Mouse (Mus musculus): ENCODE results near the gene Htr1b. TPM values are rescaled to one million over a fixed set of nuclear protein-coding genes. Genes with fewer than 3 reads are reported as not detected.
A peak's percentile ranks its signal among the peaks of the same experiment; 100 is the strongest.

Htr1b gene
- 10 to 100 TPM; 11.7 to 16.7 TPM for total RNA-seq (2021)
- long read RNA-seq, experiment 1, full-length matches to known transcripts: 6 of 6 reads
- long read RNA-seq, experiment 1, partial matches to known transcripts: 0 of 6 reads
- long read RNA-seq, experiment 1, other reads (novel, unspliced or antisense): 0 of 6 reads
- long read RNA-seq, experiment 2, full-length matches to known transcripts: 2 of 5 reads
- long read RNA-seq, experiment 2, partial matches to known transcripts: 0 of 5 reads
- long read RNA-seq, experiment 2, other reads (novel, unspliced or antisense): 3 of 5 reads

DNA sequence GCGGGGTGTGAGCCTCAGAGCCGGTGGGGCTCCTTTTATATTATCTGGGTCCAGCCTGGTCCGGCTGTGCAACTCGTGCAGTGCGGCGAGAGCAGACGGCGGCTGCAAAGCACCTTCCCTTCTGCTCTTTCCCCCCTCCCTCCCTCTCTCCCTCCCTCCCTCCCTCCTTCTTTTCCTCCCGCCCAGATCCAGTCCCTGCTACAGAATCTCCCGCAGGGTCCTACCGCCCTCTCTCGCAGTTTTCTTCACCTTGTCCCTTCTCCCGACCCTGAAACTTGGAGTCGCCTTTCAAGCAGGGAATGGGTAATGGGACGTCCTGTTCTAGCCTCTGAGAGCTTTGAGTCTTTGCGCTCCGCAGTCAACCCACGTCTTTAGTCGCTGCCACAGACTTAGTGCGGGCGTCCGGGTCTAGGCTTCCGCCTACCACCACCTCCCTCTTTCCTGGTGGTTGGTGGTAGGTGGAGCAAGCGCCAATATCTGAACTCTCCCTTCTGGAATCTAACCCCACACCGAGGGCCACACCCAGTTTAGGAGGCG, at the start of gene Htr1b:
Gene Htr1b (minus strand): TSS at position 392 of the 537 bp plus-strand sequence.
- peak; percentile 27 to 55 for DNase-seq (ENCODE audit: low spot score in 2 of 2)

GRCm38 (mm10) chr9:81676716-81677115, 43.1 kb upstream of the Htr1b start:
- no peak for DNase-seq (ENCODE audit: low spot score in 2 of 2)

DNA sequence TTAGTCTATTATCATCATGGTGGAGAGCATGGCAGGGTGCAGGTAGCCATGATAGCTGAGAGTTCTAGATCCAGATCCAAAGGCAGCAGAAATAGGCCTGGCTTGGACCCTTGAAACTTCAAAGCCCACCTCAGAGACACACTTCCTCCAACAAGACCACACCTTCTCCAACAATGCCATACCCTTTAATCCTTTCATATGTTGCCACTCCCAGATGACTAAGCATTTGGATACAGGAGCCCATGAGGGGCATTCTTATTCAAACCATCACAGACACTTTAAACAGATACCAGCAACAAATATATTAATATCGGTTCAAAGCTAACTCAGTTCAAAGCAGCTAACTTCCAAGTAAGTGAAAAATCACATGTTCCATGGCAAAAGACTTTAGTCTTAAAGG, 3.9 kb upstream of the Htr1b start:
- no peak for DNase-seq (ENCODE audit: low spot score in 2 of 2)

GRCm38 (mm10) chr9:81635109-81635508, 1.5 kb upstream of the Htr1b start:
- peak in 1 of 2 experiments; percentile 21 for DNase-seq (ENCODE audit: low spot score in 2 of 2)

DNA sequence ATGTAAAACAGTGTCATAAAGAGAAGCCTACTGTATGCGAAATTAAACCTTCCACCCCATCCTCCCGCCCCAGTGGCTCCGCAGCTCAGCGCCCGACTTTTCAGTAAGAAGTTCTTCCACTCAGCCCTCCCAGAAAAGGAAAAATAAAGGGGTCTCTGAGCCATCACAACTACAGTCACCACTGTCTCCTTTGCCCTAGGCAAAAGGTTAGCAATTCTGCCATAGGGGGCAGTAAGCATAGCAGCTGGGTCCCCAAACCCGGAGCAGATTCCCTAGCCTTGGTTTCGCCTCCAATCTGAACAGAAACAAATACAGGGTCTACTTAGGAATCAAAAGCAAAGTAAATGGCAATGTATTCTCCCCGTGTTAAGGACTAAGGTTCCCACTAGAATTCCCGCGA, 535 bp upstream of the Htr1b start:
- DNase-seq (ENCODE audit: low spot score in 2 of 2): peak in 1 of 2 experiments; percentile 8

- peak in 1 of 2 experiments; percentile 28 for DNase-seq (ENCODE audit: low spot score in 2 of 2)
Measured at GRCm38 (mm10) chr9:81632736-81633436, 742 bp downstream of the Htr1b start.

DNA sequence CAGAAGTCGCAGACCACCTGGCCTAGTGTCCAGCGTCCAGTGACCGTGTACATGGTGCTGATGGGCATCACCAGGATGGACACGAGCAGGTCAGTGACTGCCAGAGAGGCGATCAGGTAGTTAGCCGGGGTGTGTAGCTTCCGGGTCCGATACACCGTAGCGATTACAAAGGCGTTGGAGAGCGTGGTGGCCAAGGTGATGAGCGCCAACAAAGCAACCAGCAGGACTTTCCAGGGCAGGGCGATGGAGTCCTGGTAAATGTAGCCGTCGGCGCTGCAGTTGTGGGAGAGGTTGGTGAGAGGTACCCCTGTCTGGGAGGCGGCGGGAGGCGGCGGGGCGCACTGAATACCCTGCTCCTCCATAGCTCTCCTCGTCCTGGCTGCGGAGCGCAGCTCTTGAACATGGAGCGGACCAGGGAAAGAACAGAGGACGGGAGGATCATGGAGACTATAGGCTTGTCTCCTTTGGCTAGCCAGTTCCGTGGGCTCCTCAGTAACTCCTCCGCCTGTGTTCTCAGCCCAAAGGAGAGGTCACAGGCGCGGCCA, 1.4 kb downstream of the Htr1b start:
- peak in 1 of 2 experiments; percentile 34 for DNase-seq (ENCODE audit: low spot score in 2 of 2)

DNA sequence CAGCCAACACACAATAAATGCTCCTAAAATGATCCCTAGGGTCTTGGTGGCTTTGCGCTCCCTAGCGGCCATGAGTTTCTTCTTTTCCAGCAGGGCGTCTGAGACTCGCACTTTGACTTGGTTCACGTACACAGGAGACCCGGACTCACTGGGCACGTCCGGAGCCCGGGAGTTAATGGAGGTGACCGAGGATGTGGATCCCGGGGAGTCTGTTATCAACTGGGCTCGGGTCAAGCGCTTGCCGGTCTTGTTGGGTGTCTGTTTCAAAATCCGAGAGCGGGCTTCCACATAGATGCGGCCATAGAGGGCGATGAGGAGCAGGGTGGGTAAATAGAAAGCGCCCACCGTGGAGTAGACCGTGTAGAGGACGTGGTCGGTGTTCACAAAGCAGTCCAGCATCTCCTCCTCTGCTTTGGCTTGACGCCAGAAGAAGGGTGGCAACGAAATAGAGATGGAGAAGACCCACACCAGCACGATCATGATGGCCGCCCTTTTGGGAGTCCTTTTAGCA, 2.0 kb downstream of the Htr1b start:
- DNase-seq (ENCODE audit: low spot score in 2 of 2): peak in 1 of 2 experiments; percentile 33

GRCm38 (mm10) chr9:81626899-81627606, 6.6 kb downstream of the Htr1b start:
- DNase-seq (ENCODE audit: low spot score in 2 of 2): peak; percentile 88 to 93

DNA sequence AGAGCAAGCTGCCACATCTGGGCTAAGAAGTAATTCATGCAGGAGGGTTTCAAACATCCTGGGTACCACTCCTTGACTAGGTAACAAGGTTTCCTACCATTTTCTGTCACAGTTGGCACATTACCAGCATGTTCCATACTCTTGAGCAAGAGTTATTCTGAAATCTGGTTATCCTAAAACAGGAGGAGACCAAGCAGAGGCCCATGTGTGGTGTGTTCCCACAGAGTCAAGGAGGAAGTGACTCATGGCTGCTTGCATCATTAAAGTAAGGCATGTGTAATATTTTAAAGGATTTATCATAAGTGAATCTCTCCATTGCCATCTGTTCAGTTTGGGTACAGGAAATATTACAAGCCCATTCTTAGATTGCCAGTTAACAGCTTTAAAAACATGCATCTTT, 7.7 kb downstream of the Htr1b start:
- peak in 1 of 2 experiments; percentile 5 for DNase-seq (ENCODE audit: low spot score in 2 of 2)

DNA sequence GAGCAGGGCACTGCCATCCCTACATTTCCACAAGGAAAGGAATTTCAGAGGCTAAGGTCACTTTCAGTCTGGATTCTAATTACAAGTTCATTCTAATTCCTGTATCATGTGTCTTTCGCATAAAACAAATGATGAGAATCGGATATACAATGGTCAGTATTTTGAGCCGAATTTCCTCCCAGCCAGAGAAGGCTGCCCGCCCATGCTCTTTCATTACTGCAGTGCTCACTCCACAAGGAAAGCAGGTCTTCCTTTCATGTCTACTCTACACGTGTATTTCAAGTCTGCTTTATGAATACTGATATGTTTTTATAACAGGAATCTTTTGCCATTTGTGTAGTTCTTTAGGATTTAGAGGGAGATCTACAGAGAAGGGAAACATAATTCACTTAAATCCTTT, 10.8 kb downstream of the Htr1b start:
- no peak for DNase-seq (ENCODE audit: low spot score in 2 of 2)

- no peak for DNase-seq (ENCODE audit: low spot score in 2 of 2)
Measured at GRCm38 (mm10) chr9:81611022-81611421, 22.6 kb downstream of the Htr1b start.

Other genes with a start within 250 kb of the Htr1b start
- 1 to 10 TPM in 1 of 2 experiments, under 1 TPM in 1; 0.94 to 1.7 TPM for gene Mei4, start 229.8 kb upstream of the Htr1b start, total RNA-seq (2021)

All from left cerebral cortex, adult 18-20 months (tissue).